Mouse (Mus musculus) kidney, postnatal 0 days (tissue): ENCODE measurements around the gene Tsc22d4. TPM values are rescaled to one million over a fixed set of nuclear protein-coding genes. Genes with fewer than 3 reads are reported as not detected.
"Not testable (repeated sequence)": the region's sequence is repeated elsewhere in the genome, so short reads cannot be mapped to it uniquely, and the experiment has no call there.

ENCODE experiments used
- ATAC-seq: fragments of 200-750 bp; cut with Nextera tagmentation; replicated peaks from 2 replicates; pipeline ENCODE4 v1.8.0; 2017; ENCODE audit warnings: low read depth, moderate number of reproducible peaks, moderate TSS enrichment, moderate library complexity; ENCODE audit not compliant: low FRiP score
- DNase-seq: peaks from one replicate; pipeline ENCODE4 v3.0.0-alpha.2; 2016; ENCODE audit warnings: low spot score
- H3K27ac ChIP-seq: fragments of 300-500 bp; sonication (generic); 2 replicates; pipeline ENCODE4 v1.5.1; 2014; ENCODE audit warnings: mild to moderate bottlenecking
- H3K27me3 ChIP-seq: fragments of 300-500 bp; sonication (generic); 2 replicates; pipeline ENCODE4 v1.6.1; 2014; ENCODE audit warnings: low read length, mixed read lengths; ENCODE audit not compliant: insufficient read depth
- H3K36me3 ChIP-seq: fragments of 300-500 bp; sonication (generic); 2 replicates; pipeline ENCODE4 v1.6.1; 2014; ENCODE audit warnings: low read length, mixed read lengths; ENCODE audit not compliant: insufficient read depth
- H3K4me1 ChIP-seq: fragments of 300-500 bp; sonication (generic); replicated peaks from 2 replicates; pipeline ENCODE4 v1.6.1; 2014; ENCODE audit warnings: antibody characterized with exemption, low read length, mixed read lengths; ENCODE audit not compliant: insufficient read depth
- H3K4me2 ChIP-seq: fragments of 300-500 bp; sonication (generic); 2 replicates; pipeline ENCODE4 v1.6.1; 2014; ENCODE audit warnings: mild to moderate bottlenecking, low read length, moderate library complexity, mixed read lengths
- H3K4me3 ChIP-seq: fragments of 300-500 bp; sonication (generic); replicated peaks from 2 replicates; pipeline ENCODE4 v1.5.1; 2014; ENCODE audit warnings: low read depth, low read length
- H3K9ac ChIP-seq: fragments of 300-500 bp; sonication (generic); 2 replicates; pipeline ENCODE4 v1.6.1; 2014; ENCODE audit warnings: low read depth, low read length
- H3K9me3 ChIP-seq: fragments of 300-500 bp; sonication (generic); replicated peaks from 2 replicates; pipeline ENCODE4 v1.6.1; 2016; ENCODE audit warnings: low read length, inconsistent platforms, mixed read lengths
- CTCF ChIP-seq: IDR thresholded peaks from 2 replicates; pipeline ENCODE4 v1.5.1; 2016; ENCODE audit warnings: antibody characterized with exemption, low read depth, mild to moderate bottlenecking, moderate library complexity
- WGBS: fragments of 180-500 bp; shearing (Covaris S2); extraction: QIAGEN DNeasy Blood & Tissue Kit; methylation state at CpG from one replicate; pipeline ENCODE4 v1.1.7; 2014; 5-methylcytosine and 5-hydroxymethylcytosine counted together
- polyA plus RNA-seq: library from polyadenylated mRNA; unstranded; fragments of >200 nt; fragmentation: Nextera tagmentation; extraction: Ambion mirVana; gene quantifications from 2 replicates; pipeline ENCODE4 v1.2.1, GENCODE M21; 2015

Gene Tsc22d4
- polyA plus RNA-seq, 1 experiment from 2014 or later, result 110 TPM

DNA sequence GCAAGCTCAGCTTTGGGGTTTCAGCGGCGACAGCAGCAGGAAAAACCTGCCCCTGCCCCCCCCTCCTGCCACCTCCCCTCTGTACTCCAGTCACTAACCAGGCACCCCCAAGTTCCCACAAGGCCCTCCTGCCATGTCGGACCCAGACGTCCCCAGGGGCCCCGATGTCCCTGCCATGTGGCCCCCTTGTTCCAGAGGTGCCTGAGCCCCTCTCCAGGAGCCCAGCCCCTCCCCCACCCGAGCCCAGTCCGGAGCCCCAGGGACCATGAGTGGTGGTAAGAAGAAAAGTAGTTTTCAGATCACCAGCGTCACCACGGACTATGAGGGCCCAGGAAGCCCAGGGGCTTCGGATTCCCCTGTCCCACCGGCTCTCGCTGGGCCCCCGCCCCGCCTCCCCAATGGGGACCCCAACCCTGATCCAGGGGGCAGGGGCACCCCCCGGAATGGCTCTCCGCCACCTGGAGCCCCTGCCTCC is 1.4 kb downstream of the Tsc22d4 start:
- H3K36me3 ChIP-seq, result peaks cover 8% of the 10 kb centered on the region
- peak overlapping the region; percentile 64 for H3K4me3 ChIP-seq
- no peaks in the 10 kb centered on the region for H3K9me3 ChIP-seq
- H3K4me2 ChIP-seq, result peak overlapping the region; percentile 99
- peaks cover 13% of the 10 kb centered on the region for H3K4me1 ChIP-seq
- H3K9ac ChIP-seq, result peak overlapping the region; percentile 77
- H3K27ac ChIP-seq, result peak overlapping the region; percentile 97
- 1% methylated on average over 16 of the region's 16 CpGs for WGBS
- no peak for TF ChIP-seq CTCF
- no peak for ATAC-seq
- H3K27me3 ChIP-seq, result no peaks in the 10 kb centered on the region
- DNase-seq, result no peak

DNA sequence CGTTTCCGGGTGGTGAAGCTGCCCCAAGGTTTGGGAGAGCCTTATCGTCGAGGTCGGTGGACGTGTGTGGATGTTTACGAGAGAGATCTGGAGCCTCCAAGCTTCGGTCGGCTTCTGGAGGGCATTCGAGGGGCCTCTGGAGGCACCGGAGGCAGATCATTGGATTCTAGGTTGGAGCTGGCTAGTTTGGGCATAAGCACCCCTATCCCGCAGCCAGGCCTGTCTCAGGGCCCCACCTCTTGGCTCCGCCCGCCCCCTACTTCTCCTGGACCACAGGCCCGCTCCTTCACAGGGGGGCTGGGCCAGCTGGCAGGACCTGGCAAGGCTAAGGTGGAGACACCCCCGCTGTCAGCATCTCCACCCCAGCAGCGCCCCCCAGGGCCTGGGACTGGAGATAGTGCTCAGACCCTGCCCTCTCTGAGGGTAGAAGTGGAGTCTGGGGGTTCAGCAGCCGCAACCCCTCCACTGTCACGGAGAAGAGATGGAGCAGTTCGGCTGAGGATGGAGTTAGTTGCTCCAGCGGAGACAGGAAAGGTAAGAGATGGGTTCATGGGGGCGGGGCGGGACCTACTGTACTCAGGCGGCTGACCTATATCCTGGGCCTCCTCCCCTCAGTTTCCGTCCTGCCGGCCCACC is 1.9 kb downstream of the Tsc22d4 start:
- H3K27ac ChIP-seq, result peak overlapping the region; percentile 97
- no peak for TF ChIP-seq CTCF
- peak overlapping the region; percentile 99 for H3K4me2 ChIP-seq
- H3K36me3 ChIP-seq, result peaks cover 10% of the 10 kb centered on the region
- H3K4me1 ChIP-seq, result peaks cover 13% of the 10 kb centered on the region
- no peaks in the 10 kb centered on the region for H3K9me3 ChIP-seq
- no peaks in the 10 kb centered on the region for H3K27me3 ChIP-seq
- H3K4me3 ChIP-seq, result peak overlapping the region; percentile 64
- ATAC-seq, result no peak
- WGBS, result 2% methylated on average over 26 of the region's 26 CpGs
- peak; percentile 14 for DNase-seq
- H3K9ac ChIP-seq, result peak overlapping the region; percentile 77

DNA sequence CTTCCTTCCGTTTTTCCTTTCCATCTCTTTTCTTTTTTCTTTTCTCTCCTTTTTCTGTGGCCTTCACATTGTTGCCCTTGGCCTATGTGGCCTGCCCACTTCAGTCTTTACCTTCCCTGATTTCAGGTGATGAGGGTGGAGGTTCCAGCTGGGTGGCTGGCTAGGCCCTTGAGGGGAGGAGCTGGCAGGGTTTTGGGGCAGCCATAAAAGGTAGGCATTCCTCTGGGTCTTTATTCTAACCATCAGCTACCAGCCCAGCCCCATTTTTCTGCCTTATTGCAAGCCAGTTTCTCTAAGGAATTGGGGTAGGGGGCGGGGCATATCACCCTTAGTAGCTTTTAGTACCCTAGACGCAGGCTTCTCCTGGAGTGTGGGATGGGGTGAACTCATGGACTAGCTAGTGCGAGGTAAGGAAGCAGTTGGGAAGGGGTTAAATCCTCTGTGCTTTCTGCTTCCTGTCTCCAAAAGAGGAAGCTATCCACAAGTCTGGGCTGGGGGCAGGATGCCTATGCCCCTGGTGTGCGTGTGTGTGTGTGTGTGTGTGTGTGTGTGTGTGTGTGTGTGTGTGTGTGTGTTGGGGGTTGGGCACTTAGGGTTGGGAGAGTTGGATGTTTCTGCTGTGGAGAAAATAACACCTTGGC is 2.7 kb downstream of the Tsc22d4 start:
- H3K27ac ChIP-seq, result peak overlapping the region; percentile 97
- H3K4me2 ChIP-seq, result peak overlapping the region; percentile 99
- no peaks in the 10 kb centered on the region for H3K27me3 ChIP-seq
- ATAC-seq, result no peak
- H3K4me1 ChIP-seq, result peaks cover 13% of the 10 kb centered on the region
- peaks cover 10% of the 10 kb centered on the region for H3K36me3 ChIP-seq
- H3K9me3 ChIP-seq, result no peaks in the 10 kb centered on the region
- peak; percentile 58 for DNase-seq
- peak overlapping the region; percentile 42 for H3K9ac ChIP-seq
- TF ChIP-seq CTCF, result no peak
- H3K4me3 ChIP-seq, result peak overlapping the region; percentile 64
- 15% methylated on average over 5 of the region's 5 CpGs for WGBS

DNA sequence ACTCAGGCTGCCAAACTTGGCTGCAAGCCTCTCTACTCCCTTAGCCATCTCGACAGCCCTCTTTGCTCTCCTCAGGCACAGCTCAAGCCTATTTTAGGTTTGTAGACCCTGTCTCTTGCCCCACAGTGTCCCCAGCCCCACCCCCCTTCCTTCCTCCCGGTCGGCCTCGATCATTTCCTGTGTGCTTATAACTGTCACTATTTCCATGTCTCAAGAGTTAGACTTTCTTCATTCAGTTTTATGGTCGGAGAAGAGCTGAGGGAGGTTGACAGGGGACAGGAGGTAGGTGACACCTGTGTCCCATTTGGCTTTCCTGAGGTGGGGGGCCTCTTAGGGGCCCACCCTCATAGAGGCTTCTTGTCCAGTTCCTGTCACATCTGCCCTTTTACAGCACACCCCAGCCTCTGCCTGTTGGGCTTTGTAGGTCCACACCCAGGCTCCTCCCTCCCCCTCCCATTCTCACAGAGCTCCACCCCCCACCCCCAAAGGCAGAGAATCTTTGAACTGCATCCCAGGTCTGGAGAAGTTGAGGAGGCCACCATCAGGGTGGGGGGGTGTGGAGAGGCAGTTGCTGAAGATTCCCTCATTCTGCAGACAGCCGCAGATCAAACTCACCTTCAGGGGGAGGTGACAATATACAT is 3.8 kb downstream of the Tsc22d4 start:
- no peaks in the 10 kb centered on the region for H3K9me3 ChIP-seq
- peak; percentile 26 for DNase-seq

DNA sequence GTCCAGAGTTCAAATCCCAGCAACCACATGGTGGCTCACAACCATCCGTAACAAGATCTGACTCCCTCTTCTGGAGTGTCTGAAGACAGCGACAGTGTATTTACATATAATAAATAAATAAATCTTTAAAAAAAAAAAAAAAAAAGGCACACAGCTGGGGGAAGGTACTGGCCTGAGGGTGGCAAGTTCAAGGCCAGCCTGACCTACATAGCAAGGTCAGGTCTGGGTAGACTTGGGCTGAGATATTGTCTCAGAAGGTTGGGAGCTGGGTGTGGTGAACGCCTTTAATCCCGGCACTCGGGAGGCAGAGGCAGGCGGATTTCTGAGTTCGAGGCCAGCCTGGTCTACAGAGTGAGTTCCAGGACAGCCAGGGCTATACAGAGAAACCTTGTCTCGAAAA is 4.7 kb downstream of the Tsc22d4 start:
- H3K4me3 ChIP-seq, H3K9ac ChIP-seq: not testable (repeated sequence)

More for the DNA sequence above, 3.8 kb downstream of the Tsc22d4 start:
- Histone ChIP-seq H3K27ac (peak overlapping the region; percentile 97), H3K9ac (0 out of 2 replicates have a peak overlapping the region, but pooled peaks have one; percentile 37), H3K4me3 (peak overlapping the region; percentile 64), H3K27me3 (no peaks in the 10 kb centered on the region), H3K36me3 (peaks cover 16% of the 10 kb centered on the region), H3K4me1 (peaks cover 13% of the 10 kb centered on the region), H3K4me2 (peak overlapping the region; percentile 99)
- 26% methylated on average over 6 of the region's 6 CpGs for WGBS
- ATAC-seq, result no peak
- no peak for TF ChIP-seq CTCF

DNA sequence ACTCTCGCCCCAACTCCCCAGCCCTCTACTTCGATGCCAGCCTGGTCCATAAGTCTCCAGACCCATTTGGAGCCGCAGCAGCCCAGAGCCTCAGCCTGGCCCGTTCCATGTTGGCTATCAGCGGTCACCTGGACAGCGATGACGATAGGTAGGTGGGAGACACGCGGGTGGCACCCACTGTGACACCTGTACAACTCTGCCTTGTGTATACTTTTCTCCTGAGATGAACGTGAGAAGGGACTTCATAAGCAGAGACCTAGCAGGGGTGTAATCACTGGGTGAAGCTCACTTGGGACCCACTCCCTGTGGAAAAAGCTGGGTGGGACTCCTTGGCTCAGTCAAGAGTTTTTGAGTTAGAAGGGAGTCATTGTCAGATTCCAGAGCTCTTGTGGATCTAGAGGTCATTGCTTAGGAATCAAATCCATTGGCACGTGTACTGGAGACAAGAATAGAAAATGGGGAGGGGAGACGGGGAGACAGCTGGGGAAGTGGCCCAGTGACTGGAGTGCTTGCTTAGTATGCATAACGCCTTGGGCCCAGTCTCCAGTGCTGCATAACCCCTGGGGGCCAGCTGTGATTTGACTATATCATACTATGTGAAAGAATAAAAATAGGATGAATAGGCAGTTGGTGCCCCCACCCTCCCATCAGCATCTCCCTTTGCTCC is 5.8 kb downstream of the Tsc22d4 start:
- Histone ChIP-seq H3K9me3 (no peaks in the 10 kb centered on the region), H3K27ac (no peak overlapping the region), H3K4me3 (no peak overlapping the region), H3K4me1 (peaks cover 13% of the 10 kb centered on the region), H3K9ac (no peak overlapping the region), H3K4me2 (no peak overlapping the region), H3K27me3 (no peaks in the 10 kb centered on the region), H3K36me3 (peaks cover 24% of the 10 kb centered on the region)
- no peak for DNase-seq
- no peak for ATAC-seq
- 92% methylated on average over 13 of the region's 13 CpGs for WGBS
- no peak for TF ChIP-seq CTCF

More for the DNA sequence above, 4.7 kb downstream of the Tsc22d4 start:
- WGBS, result 94% methylated on average over 6 of the region's 8 CpGs
- Histone ChIP-seq H3K4me1 (peaks cover 13% of the 10 kb centered on the region), H3K36me3 (peaks cover 18% of the 10 kb centered on the region)
- not testable (repeated sequence) for H3K4me2 ChIP-seq, H3K9me3 ChIP-seq, H3K27me3 ChIP-seq, DNase-seq, H3K27ac ChIP-seq, ATAC-seq
